Mouse (Mus musculus) ES-Bruce4 (cell line): ENCODE data around the gene Ndufc1. TPM values are rescaled to one million over a fixed set of nuclear protein-coding genes. Genes with fewer than 3 reads are reported as not detected.
"Not testable (repeated sequence)": the region's sequence is repeated elsewhere in the genome, so short reads cannot be mapped to it uniquely, and the experiment has no call there.

Experiments used
- H3K27ac ChIP-seq: 2 replicates; pipeline ENCODE4 v1.5.1; 2012; ENCODE audit warnings: low read length, inconsistent platforms; ENCODE audit not compliant: insufficient read depth
- H3K27me3 ChIP-seq: 2 replicates; pipeline ENCODE4 v1.6.1; 2012; ENCODE audit warnings: mild to moderate bottlenecking, low read length, inconsistent platforms; ENCODE audit not compliant: control insufficient read depth, poor library complexity, insufficient read depth, severe bottlenecking
- H3K36me3 ChIP-seq: 2 replicates; pipeline ENCODE4 v1.6.1; 2012; ENCODE audit warnings: inconsistent platforms, mild to moderate bottlenecking, low read length, moderate library complexity; ENCODE audit not compliant: control insufficient read depth, poor library complexity, insufficient read depth, severe bottlenecking
- H3K4me1 ChIP-seq: one replicate; pipeline ENCODE4 v1.8.1; 2011; ENCODE audit warnings: low read length; ENCODE audit not compliant: control insufficient read depth, insufficient read depth
- H3K4me3 ChIP-seq: 2 replicates; pipeline ENCODE4 v1.5.1; 2011; ENCODE audit warnings: low read depth, mild to moderate bottlenecking, low read length
- H3K9ac ChIP-seq: 2 replicates; pipeline ENCODE4 v1.6.1; 2012; ENCODE audit warnings: low read depth, mild to moderate bottlenecking, inconsistent platforms; ENCODE audit not compliant: poor library complexity, severe bottlenecking
- H3K9me3 ChIP-seq: replicated peaks from 2 replicates; pipeline ENCODE4 v1.6.1; 2012; ENCODE audit warnings: mild to moderate bottlenecking, low read length, inconsistent platforms; ENCODE audit not compliant: control insufficient read depth, poor library complexity, insufficient read depth, severe bottlenecking
- CTCF ChIP-seq: IDR thresholded peaks from one replicate; pipeline ENCODE4 v1.8.1; 2011; ENCODE audit warnings: low read depth, low read length
- EP300 ChIP-seq: IDR thresholded peaks from 2 replicates; pipeline ENCODE4 v1.6.1; 2011; ENCODE audit warnings: low read depth, low read length; ENCODE audit not compliant: insufficient read depth
- POLR2A ChIP-seq: IDR thresholded peaks from one replicate; pipeline ENCODE4 v1.8.1; 2011; ENCODE audit warnings: low read length; ENCODE audit not compliant: insufficient read depth
- polyA plus RNA-seq: library from polyadenylated mRNA; stranded (reverse); fragments of >200 nt; gene quantifications from 2 replicates; pipeline ENCODE4 v1.2.4, GENCODE M21; 2011; ENCODE audit warnings: low read depth; ENCODE audit not compliant: missing spikeins, insufficient read depth, insufficient read length

Ndufc1 gene
- polyA plus RNA-seq, 1 experiment, result 196 TPM

DNA sequence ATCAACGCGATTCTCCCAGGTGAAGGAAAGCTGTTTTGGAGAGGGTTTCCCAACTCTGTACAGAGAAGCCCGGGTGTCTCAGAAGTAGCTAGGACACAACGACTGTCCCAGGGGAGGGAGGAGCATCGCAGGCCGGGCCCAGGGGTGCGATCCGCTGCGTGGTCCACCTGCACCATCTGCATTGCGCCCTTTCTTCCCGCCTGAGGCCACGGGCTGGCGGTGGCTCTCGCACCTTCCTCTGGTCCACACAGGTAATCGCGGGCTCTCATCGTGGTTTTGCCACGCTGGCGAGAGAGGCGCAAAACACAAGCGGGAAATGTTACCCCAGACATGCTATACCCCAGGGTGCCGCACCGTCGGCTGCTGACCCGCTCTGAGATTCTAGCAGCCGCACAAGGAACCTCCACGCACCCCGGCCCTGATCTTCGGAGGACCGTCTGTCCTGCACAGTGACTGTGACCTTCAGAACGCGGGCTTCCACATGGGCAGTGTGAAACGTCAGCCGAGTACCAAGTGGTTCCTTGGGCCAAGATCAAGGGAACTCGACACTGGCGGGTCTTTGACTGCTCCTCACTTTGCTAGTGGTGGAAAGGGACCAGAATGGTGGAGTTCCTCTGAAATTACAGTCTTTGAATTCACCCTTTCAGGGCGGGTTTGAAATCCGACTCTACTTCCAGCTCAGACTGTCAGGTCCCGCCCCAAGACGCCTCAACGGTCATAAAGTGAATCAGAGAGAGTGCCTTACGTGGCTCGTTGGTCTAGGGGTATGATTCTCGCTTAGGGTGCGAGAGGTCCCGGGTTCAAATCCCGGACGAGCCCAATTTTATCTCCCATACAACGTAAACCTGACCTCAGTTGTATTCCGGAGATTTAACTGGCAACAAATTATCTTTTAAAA is 49.9 kb downstream of the Ndufc1 start:
- TF ChIP-seq POLR2A (peak; percentile 35), EP300 (0 out of 2 replicates have a peak, but pooled peaks have one; percentile 35), CTCF (no peak)
- Histone ChIP-seq H3K4me1 (no peaks in the 10 kb centered on the region), H3K9ac (peak overlapping the region; percentile 89), H3K9me3 (no peaks in the 10 kb centered on the region), H3K27ac (peak overlapping the region; percentile 76), H3K27me3 (no peaks in the 10 kb centered on the region), H3K4me3 (peak overlapping the region; percentile 100), H3K36me3 (no peaks in the 10 kb centered on the region)

- Histone ChIP-seq H3K9ac (peak overlapping the region; percentile 89), H3K36me3 (no peaks in the 10 kb centered on the region)
Observed at GRCm38 (mm10) chr3:51358181-51358580, 50.6 kb downstream of the Ndufc1 start.

GRCm38 (mm10) chr3:51357624-51358023 is 51.2 kb downstream of the Ndufc1 start:
- no peaks in the 10 kb centered on the region for H3K9me3 ChIP-seq
- H3K9ac ChIP-seq, result peak overlapping the region; percentile 59
- no peaks in the 10 kb centered on the region for H3K4me1 ChIP-seq
- no peak for TF ChIP-seq CTCF
- no peak for TF ChIP-seq POLR2A
- TF ChIP-seq EP300, result no peak
- no peaks in the 10 kb centered on the region for H3K27me3 ChIP-seq
- H3K27ac ChIP-seq, result no peak overlapping the region
- H3K36me3 ChIP-seq, result no peaks in the 10 kb centered on the region
- H3K4me3 ChIP-seq, result peak overlapping the region; percentile 100

More at GRCm38 (mm10) chr3:51358181-51358580, 50.6 kb downstream of the Ndufc1 start:
- H3K4me1 ChIP-seq, result no peaks in the 10 kb centered on the region
- no peaks in the 10 kb centered on the region for H3K9me3 ChIP-seq
- no peaks in the 10 kb centered on the region for H3K27me3 ChIP-seq
- H3K4me3 ChIP-seq, result peak overlapping the region; percentile 100
- no peak for TF ChIP-seq POLR2A
- no peak for TF ChIP-seq EP300
- no peak for TF ChIP-seq CTCF
- H3K27ac ChIP-seq, result no peak overlapping the region

GRCm38 (mm10) chr3:51357078-51357477 is 51.7 kb downstream of the Ndufc1 start:
- Histone ChIP-seq H3K4me3 (no peak overlapping the region), H3K27ac (no peak overlapping the region), H3K9me3 (no peaks in the 10 kb centered on the region), H3K4me1 (no peaks in the 10 kb centered on the region), H3K36me3 (no peaks in the 10 kb centered on the region), H3K27me3 (no peaks in the 10 kb centered on the region), H3K9ac (no peak overlapping the region)
- no peak for TF ChIP-seq EP300
- no peak for TF ChIP-seq CTCF
- no peak for TF ChIP-seq POLR2A

GRCm38 (mm10) chr3:51354956-51355355 is 53.8 kb downstream of the Ndufc1 start:
- H3K27me3 ChIP-seq, H3K4me1 ChIP-seq, H3K9ac ChIP-seq, H3K27ac ChIP-seq, H3K9me3 ChIP-seq, H3K36me3 ChIP-seq, H3K4me3 ChIP-seq: not testable (repeated sequence)

Other genes starting within 250 kb of the Ndufc1 start
- gene Noct, start 184.5 kb downstream of the Ndufc1 start, polyA plus RNA-seq, result 33.7 and 35.6 TPM in 2 replicates
- 52.8 and 57.7 TPM in 2 replicates for gene Elf2, start 68.3 kb downstream of the Ndufc1 start, polyA plus RNA-seq
- 8.3 and 9.8 TPM in 2 replicates for gene Mgarp, start 12.2 kb downstream of the Ndufc1 start, polyA plus RNA-seq
- 173 and 197 TPM in 2 replicates for gene Naa15, start 6.2 kb upstream of the Ndufc1 start, polyA plus RNA-seq
- gene Rab33b, start 74.9 kb upstream of the Ndufc1 start, polyA plus RNA-seq, result 6.7 and 7.7 TPM in 2 replicates
- 46.1 and 48.1 TPM in 2 replicates for gene Setd7, start 151.9 kb upstream of the Ndufc1 start, polyA plus RNA-seq